Mouse (Mus musculus) liver, adult (tissue): ENCODE data around the gene Pam.

ENCODE experiments used
- GATA4 ChIP-seq: IDR thresholded peaks from 2 replicates; pipeline ENCODE4 v1.6.1; 2014; ENCODE audit warnings: mild to moderate bottlenecking, low read length; ENCODE audit not compliant: insufficient replicate concordance

Pam gene

GRCm38 (mm10) chr1:98025924-98026640, 69.4 kb downstream of the Pam start:
- no peak for TF ChIP-seq GATA4

DNA sequence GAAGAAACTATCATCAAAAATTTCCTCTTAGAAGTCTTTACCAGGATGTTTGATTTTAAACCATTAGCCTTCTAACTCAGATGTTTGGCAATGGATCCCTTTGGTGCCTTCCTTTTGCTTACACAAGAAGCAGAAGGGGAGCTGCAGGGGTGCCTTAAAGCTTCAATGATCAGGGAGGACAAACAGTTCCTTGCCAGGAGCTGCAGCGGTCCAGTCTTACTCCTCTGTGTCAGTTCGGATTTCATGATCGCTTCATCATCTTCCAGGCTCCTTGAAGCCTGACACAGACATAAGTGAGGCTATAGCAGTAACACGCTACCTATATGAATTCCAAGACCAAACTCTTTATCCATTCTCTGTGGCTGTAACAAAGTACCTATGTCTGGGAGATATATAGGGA, 71.6 kb downstream of the Pam start:
- TF ChIP-seq GATA4 = no peak

- TF ChIP-seq GATA4 = no peak
These were observed 76.5 kb downstream of the Pam start for GRCm38 (mm10) chr1:98018987-98019386.

- TF ChIP-seq GATA4 = no peak
These were observed 79.2 kb downstream of the Pam start for GRCm38 (mm10) chr1:98016004-98016848.

GRCm38 (mm10) chr1:98015564-98015963, 79.9 kb downstream of the Pam start:
- TF ChIP-seq GATA4 = no peak

DNA sequence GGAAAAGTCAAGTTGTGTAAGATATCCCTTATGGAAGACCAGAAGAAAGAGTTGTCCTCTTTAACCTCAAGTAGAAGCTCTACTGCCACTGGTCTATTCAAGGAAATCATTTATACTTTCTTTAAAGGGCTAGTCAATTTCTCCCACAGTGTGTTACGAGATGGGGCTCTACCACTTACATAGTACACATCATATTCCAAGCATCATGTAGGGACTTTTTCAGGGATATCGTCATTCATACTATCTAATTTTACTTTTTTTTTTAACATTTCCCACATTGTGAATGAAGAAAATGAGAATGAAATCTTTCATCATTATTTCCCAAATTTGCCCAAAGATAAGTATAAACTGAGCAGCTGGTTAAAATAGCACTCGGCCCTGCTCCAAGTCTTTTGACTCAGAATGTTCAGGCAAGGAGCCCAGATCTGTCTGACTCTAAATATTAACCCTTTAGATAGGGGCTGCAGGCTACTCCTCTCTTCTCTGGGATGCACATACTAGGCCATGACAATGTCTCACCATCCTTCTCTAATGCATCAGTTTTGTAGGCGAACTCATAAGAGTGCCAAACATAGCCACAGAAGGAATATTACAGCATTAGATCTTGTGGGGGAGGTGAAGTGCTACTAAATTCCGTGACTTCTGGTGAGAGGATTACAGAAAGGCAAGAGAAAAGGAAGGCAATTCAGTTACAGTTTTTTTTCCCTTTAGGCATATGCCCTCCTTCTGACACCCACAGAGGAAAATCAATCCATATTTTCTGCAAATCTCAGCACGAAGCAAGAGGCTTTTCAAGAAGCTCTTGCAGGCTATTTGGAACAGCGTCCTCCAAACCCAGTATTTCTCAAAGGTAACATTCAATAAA, 92.7 kb downstream of the Pam start:
- TF ChIP-seq GATA4 = no peak

GRCm38 (mm10) chr1:97999465-97999864, 96.0 kb downstream of the Pam start:
- TF ChIP-seq GATA4 = no peak

DNA sequence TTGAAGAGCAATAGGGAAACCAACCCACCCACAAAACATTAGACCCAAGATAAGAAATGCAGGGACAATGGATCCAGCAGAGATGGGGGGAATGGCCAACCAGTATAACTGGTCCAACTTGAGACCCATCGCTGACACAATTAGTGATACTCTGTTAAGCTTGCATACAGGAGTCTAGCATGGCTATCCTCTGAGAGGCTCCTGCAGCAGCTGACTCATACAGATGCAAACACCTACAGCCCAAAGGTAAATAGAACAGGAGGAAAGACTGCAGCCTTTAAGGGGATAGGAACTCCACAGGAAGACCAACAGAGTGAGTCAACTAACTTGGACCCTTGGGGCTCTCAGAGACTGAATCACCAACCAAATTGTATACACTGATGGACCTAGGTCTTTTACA, 98.4 kb downstream of the Pam start:
- TF ChIP-seq GATA4 = no peak

- TF ChIP-seq GATA4 = no peak
These were observed 103.5 kb downstream of the Pam start for GRCm38 (mm10) chr1:97991976-97992375.

GRCm38 (mm10) chr1:97983189-97983588, 112.3 kb downstream of the Pam start:
- TF ChIP-seq GATA4 = no peak

DNA sequence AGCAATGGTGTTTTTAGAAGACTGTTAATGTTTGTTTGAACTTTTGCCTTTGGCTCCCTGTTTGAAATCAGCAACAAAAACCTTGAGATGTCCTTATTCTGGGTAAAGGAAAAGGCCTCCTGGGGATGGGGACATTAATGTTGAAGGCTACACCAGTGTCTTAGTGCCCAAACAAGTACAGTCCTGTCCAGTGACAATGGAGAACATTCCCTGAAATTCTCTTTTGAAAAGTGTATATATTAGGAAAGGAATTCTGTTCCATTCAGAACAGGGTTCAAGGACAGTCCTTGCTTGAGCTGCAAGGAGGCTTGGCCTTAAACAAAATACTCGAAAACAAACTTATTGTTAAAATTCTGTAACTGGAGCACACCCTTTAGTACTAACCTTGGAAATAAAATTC, 116.0 kb downstream of the Pam start:
- no peak for TF ChIP-seq GATA4

DNA sequence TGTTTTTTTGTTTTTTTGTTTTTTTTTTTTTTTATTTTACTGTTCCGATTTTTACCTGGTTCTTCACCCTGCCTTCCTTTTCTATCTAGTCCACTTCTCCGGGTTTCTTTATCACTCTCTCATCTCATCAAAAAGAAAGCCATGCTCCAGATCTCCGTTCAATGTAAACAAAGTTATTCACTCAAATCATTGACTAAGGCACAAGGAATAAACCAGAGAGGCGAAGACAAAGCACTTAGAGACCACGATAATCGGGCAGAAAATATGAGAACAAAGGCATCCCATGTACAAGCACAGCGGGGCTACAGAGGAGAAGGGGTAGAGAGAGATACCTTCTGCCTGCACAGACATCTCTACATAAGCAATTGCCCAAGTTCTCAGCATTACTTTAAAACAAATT, 117.9 kb downstream of the Pam start:
- no peak for TF ChIP-seq GATA4

- peak; percentile 62; the same call in 1 of the 2 replicates for TF ChIP-seq GATA4
These were observed 118.5 kb downstream of the Pam start for GRCm38 (mm10) chr1:97976873-97977473.

GRCm38 (mm10) chr1:97976072-97976471, 119.4 kb downstream of the Pam start:
- no peak for TF ChIP-seq GATA4

DNA sequence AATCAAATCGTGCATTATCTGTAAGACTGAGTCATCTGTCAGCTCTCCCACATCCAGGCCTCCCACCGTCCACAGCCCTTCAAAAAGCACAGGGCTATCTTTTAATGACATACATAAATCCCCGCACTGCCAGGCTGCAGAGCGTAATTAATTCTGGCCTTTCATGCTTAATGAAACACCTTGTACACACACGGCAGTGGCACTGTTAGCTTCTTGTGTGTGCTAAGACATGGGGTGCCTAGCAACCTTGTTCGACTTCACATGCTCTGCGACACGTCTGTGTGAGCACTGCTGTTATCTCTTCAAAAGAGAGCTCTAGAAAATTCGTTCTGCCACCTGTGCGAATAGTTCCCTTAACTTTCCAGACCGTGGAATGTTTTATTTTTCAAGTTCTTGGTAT, 120.5 kb downstream of the Pam start:
- no peak for TF ChIP-seq GATA4
